Mouse (Mus musculus): Measurements from ENCODE around the gene Polr3g.
A peak's percentile ranks its signal among the peaks of the same experiment; 100 is the strongest.
"Not testable (repeated sequence)": the region's sequence is repeated elsewhere in the genome, so short reads cannot be mapped to it uniquely, and the experiment has no call there.

The Polr3g gene

GRCm38 (mm10) chr13:81689587-81689986 is 21.2 kb downstream of the Polr3g start:
- DNase-seq (ENCODE audit: low read depth, low spot score): no peak

- no peak for DNase-seq (ENCODE audit: low read depth, low spot score)
Measured at GRCm38 (mm10) chr13:81684884-81685283, 25.9 kb downstream of the Polr3g start.

GRCm38 (mm10) chr13:81684258-81684657 is 26.6 kb downstream of the Polr3g start:
- no peak for DNase-seq (ENCODE audit: low read depth, low spot score)

- DNase-seq (ENCODE audit: low read depth, low spot score): no peak
Measured at GRCm38 (mm10) chr13:81683107-81683506, 27.7 kb downstream of the Polr3g start.

- DNase-seq (ENCODE audit: low read depth, low spot score): no peak
Measured at GRCm38 (mm10) chr13:81675333-81675732, 35.5 kb downstream of the Polr3g start.

GRCm38 (mm10) chr13:81667713-81668112 is 43.1 kb downstream of the Polr3g start:
- DNase-seq (ENCODE audit: low read depth, low spot score): no peak

- no peak for DNase-seq (ENCODE audit: low read depth, low spot score)
Measured at GRCm38 (mm10) chr13:81664331-81664698, 46.5 kb downstream of the Polr3g start.

GRCm38 (mm10) chr13:81663566-81664330 is 47.1 kb downstream of the Polr3g start:
- no peak for DNase-seq (ENCODE audit: low read depth, low spot score)

- DNase-seq (ENCODE audit: low read depth, low spot score): no peak
Measured at GRCm38 (mm10) chr13:81658053-81658752, 52.6 kb downstream of the Polr3g start.

- peak; percentile 95 for DNase-seq (ENCODE audit: low read depth, low spot score)
Measured at GRCm38 (mm10) chr13:81657351-81658052, 53.3 kb downstream of the Polr3g start, which contains the start of gene Lysmd3. Lysmd3 (plus strand) TSS chr13:81657663.

GRCm38 (mm10) chr13:81657008-81657350 is 53.8 kb downstream of the Polr3g start:
- DNase-seq (ENCODE audit: low read depth, low spot score): no peak

- DNase-seq (ENCODE audit: low read depth, low spot score): no peak
Measured at GRCm38 (mm10) chr13:81656091-81656850, 54.5 kb downstream of the Polr3g start.

- DNase-seq (ENCODE audit: low read depth, low spot score): not testable (repeated sequence)
Measured at GRCm38 (mm10) chr13:81650382-81650781, 60.4 kb downstream of the Polr3g start.

GRCm38 (mm10) chr13:81646348-81646747 is 64.5 kb downstream of the Polr3g start:
- DNase-seq (ENCODE audit: low read depth, low spot score): no peak

- no peak for DNase-seq (ENCODE audit: low read depth, low spot score)
Measured at GRCm38 (mm10) chr13:81644047-81644565, 66.7 kb downstream of the Polr3g start.

- DNase-seq (ENCODE audit: low read depth, low spot score): no peak
Measured at GRCm38 (mm10) chr13:81642491-81643149, 68.2 kb downstream of the Polr3g start.

GRCm38 (mm10) chr13:81641289-81642045 is 69.3 kb downstream of the Polr3g start:
- DNase-seq (ENCODE audit: low read depth, low spot score): peak; percentile 42

- no peak for DNase-seq (ENCODE audit: low read depth, low spot score)
Measured at GRCm38 (mm10) chr13:81640881-81641280, 69.9 kb downstream of the Polr3g start.

- no peak for DNase-seq (ENCODE audit: low read depth, low spot score)
Measured at GRCm38 (mm10) chr13:81639624-81640023, 71.2 kb downstream of the Polr3g start.

GRCm38 (mm10) chr13:81632720-81633415 is 77.9 kb downstream of the Polr3g start, which contains the start of gene Adgrv1:
Adgrv1 (minus strand) TSS chr13:81633154.
- DNase-seq (ENCODE audit: low read depth, low spot score): no peak
